15 mouse cellular contexts compared by ENCODE assay signal in genomic region chr1:34831381-34831780, GRCm38 (mm10).
"Had no signal": no experiment of that assay in that cellular context is flagged by ENCODE, and none has a peak within 500 bp of the region (broad histone marks: within the 10 kb centered on the region; RNA-seq: fewer than 3 reads in every experiment).

No protein-coding gene starts in this region.

- H3K27me3 ChIP-seq: limb, embryonic 13.5 days; midbrain, embryonic 13.5 days; neural tube, embryonic 15.5 days had no signal

- H3K4me3 ChIP-seq: limb, embryonic 13.5 days; midbrain, embryonic 13.5 days; neural tube, embryonic 15.5 days had no signal

- H3K27ac ChIP-seq: kidney, postnatal 0 days; limb, embryonic 13.5 days; liver, embryonic 14.5 days; midbrain, embryonic 13.5 days; neural tube, embryonic 15.5 days had no signal

- DNase-seq: kidney, adult 11 months; kidney, adult 9 months; kidney, postnatal 36 days; layer of hippocampus, adult 9-11 months; left cerebral cortex, postnatal 4 days; lung, adult 18-20 months; lung, postnatal 10 days; lung, postnatal 4 days; right cerebral cortex, postnatal 4 days; spleen, adult 18-20 months had no signal
